Mouse (Mus musculus) lung, postnatal 0 days (tissue): Measurements from ENCODE around the gene Mob3a.

ENCODE experiments used
- CTCF ChIP-seq: IDR thresholded peaks from 2 replicates; pipeline ENCODE4 v1.5.1; 2016; ENCODE audit warnings: antibody characterized with exemption, mild to moderate bottlenecking
- EP300 ChIP-seq: IDR thresholded peaks from 2 replicates; pipeline ENCODE4 v1.6.1; 2016; ENCODE audit warnings: antibody characterized with exemption, mild to moderate bottlenecking, control low read depth

GRCm38 (mm10) chr10:80658841-80659202 lies 43.0 kb downstream of the Mob3a start:
- TF ChIP-seq CTCF, result no peak
- TF ChIP-seq EP300, result no peak
